Mouse (Mus musculus): ENCODE data around the gene Slain2. TPM values are rescaled to one million over a fixed set of nuclear protein-coding genes. Genes with fewer than 3 reads are reported as not detected.

Gene Slain2
- polyA plus RNA-seq, 1 experiment from 2014 or later: 25.1 TPM

GRCm38 (mm10) chr5:72948136-72948535 is 34.0 kb downstream of the Slain2 start:
- TF ChIP-seq CTCF (IDR thresholded peaks at IDR 0.05; ENCODE audit: low read depth): no peak
- DNase-seq (no peak), ATAC-seq (ENCODE audit: insufficient read depth) (no peak)
- Histone ChIP-seq H3K27me3 (ENCODE audit: insufficient read depth, low read length) (no peaks in the 10 kb centered on the region), H3K4me3 (ENCODE audit: low read depth, low read length) (no peak overlapping the region), H3K9ac (no peak overlapping the region), H3K4me1 (ENCODE audit: insufficient read depth) (no peaks in the 10 kb centered on the region), H3K9me3 (ENCODE audit: low read depth, low read length) (no peaks in the 10 kb centered on the region), H3K36me3 (ENCODE audit: insufficient read depth) (peaks cover 12% of the 10 kb centered on the region; the same call in 1 of the 2 replicates), H3K4me2 (no peak overlapping the region), H3K27ac (ENCODE audit: low read depth) (no peak overlapping the region)
- 70% methylated on average over 1 of the region's 1 CpGs for WGBS

GRCm38 (mm10) chr5:72950252-72950651 is 36.1 kb downstream of the Slain2 start:
- no peak for TF ChIP-seq CTCF (IDR thresholded peaks at IDR 0.05; ENCODE audit: low read depth)
- Histone ChIP-seq H3K27ac (ENCODE audit: low read depth) (no peak overlapping the region), H3K36me3 (ENCODE audit: insufficient read depth) (peaks cover 12% of the 10 kb centered on the region; the same call in 1 of the 2 replicates), H3K27me3 (ENCODE audit: insufficient read depth, low read length) (no peaks in the 10 kb centered on the region), H3K4me3 (ENCODE audit: low read depth, low read length) (no peak overlapping the region), H3K4me2 (no peak overlapping the region), H3K9ac (no peak overlapping the region), H3K4me1 (ENCODE audit: insufficient read depth) (no peaks in the 10 kb centered on the region), H3K9me3 (ENCODE audit: low read depth, low read length) (no peaks in the 10 kb centered on the region)
- DNase-seq: no peak
- no peak for ATAC-seq (ENCODE audit: insufficient read depth)
- WGBS: 89% methylated on average over 2 of the region's 2 CpGs

GRCm38 (mm10) chr5:72953996-72954604 is 40.0 kb downstream of the Slain2 start:
- H3K4me3 ChIP-seq (ENCODE audit: low read depth, low read length): no peak overlapping the region
- H3K4me2 ChIP-seq: no peak overlapping the region
- DNase-seq: peak; percentile 32
- no peak for TF ChIP-seq CTCF (IDR thresholded peaks at IDR 0.05; ENCODE audit: low read depth)
- H3K36me3 ChIP-seq (ENCODE audit: insufficient read depth): peaks cover 21% of the 10 kb centered on the region
- H3K4me1 ChIP-seq (ENCODE audit: insufficient read depth): no peaks in the 10 kb centered on the region
- no peak overlapping the region for H3K27ac ChIP-seq (ENCODE audit: low read depth)
- H3K27me3 ChIP-seq (ENCODE audit: insufficient read depth, low read length): no peaks in the 10 kb centered on the region
- 63% methylated on average over 3 of the region's 3 CpGs for WGBS
- no peak for ATAC-seq (ENCODE audit: insufficient read depth)
- no peak overlapping the region for H3K9ac ChIP-seq
- H3K9me3 ChIP-seq (ENCODE audit: low read depth, low read length): no peaks in the 10 kb centered on the region

- DNase-seq: no peak
- Histone ChIP-seq H3K36me3 (ENCODE audit: insufficient read depth) (peaks cover 26% of the 10 kb centered on the region), H3K9me3 (ENCODE audit: low read depth, low read length) (no peaks in the 10 kb centered on the region), H3K4me1 (ENCODE audit: insufficient read depth) (no peaks in the 10 kb centered on the region), H3K4me2 (no peak overlapping the region), H3K27me3 (ENCODE audit: insufficient read depth, low read length) (no peaks in the 10 kb centered on the region), H3K27ac (ENCODE audit: low read depth) (no peak overlapping the region), H3K9ac (no peak overlapping the region), H3K4me3 (ENCODE audit: low read depth, low read length) (no peak overlapping the region)
- no peak for ATAC-seq (ENCODE audit: insufficient read depth)
- 90% methylated on average over 17 of the region's 17 CpGs for WGBS
- TF ChIP-seq CTCF (IDR thresholded peaks at IDR 0.05; ENCODE audit: low read depth): no peak
Observed at GRCm38 (mm10) chr5:72957281-72957680, 43.2 kb downstream of the Slain2 start.

- Histone ChIP-seq H3K4me1 (ENCODE audit: insufficient read depth) (no peaks in the 10 kb centered on the region), H3K9ac (no peak overlapping the region), H3K4me3 (ENCODE audit: low read depth, low read length) (no peak overlapping the region), H3K4me2 (no peak overlapping the region), H3K36me3 (ENCODE audit: insufficient read depth) (peaks cover 30% of the 10 kb centered on the region), H3K27me3 (ENCODE audit: insufficient read depth, low read length) (no peaks in the 10 kb centered on the region), H3K27ac (ENCODE audit: low read depth) (no peak overlapping the region), H3K9me3 (ENCODE audit: low read depth, low read length) (no peaks in the 10 kb centered on the region)
- no peak for TF ChIP-seq CTCF (IDR thresholded peaks at IDR 0.05; ENCODE audit: low read depth)
- DNase-seq: peak; percentile 11
- 61% methylated on average over 6 of the region's 6 CpGs for WGBS
- ATAC-seq (ENCODE audit: insufficient read depth): no peak
Observed at GRCm38 (mm10) chr5:72960096-72960495, 46.0 kb downstream of the Slain2 start.

- H3K9ac ChIP-seq: no peak overlapping the region
- 76% methylated on average over 3 of the region's 3 CpGs for WGBS
- H3K4me1 ChIP-seq (ENCODE audit: insufficient read depth): no peaks in the 10 kb centered on the region
- no peaks in the 10 kb centered on the region for H3K9me3 ChIP-seq (ENCODE audit: low read depth, low read length)
- no peaks in the 10 kb centered on the region for H3K27me3 ChIP-seq (ENCODE audit: insufficient read depth, low read length)
- no peak overlapping the region for H3K27ac ChIP-seq (ENCODE audit: low read depth)
- H3K4me3 ChIP-seq (ENCODE audit: low read depth, low read length): no peak overlapping the region
- no peak overlapping the region for H3K4me2 ChIP-seq
- DNase-seq (no peak), ATAC-seq (ENCODE audit: insufficient read depth) (no peak)
- TF ChIP-seq CTCF (IDR thresholded peaks at IDR 0.05; ENCODE audit: low read depth): no peak
- peaks cover 10% of the 10 kb centered on the region; the same call in 1 of the 2 replicates for H3K36me3 ChIP-seq (ENCODE audit: insufficient read depth)
Observed at GRCm38 (mm10) chr5:72965706-72966105, 51.6 kb downstream of the Slain2 start.

- Histone ChIP-seq H3K27me3 (ENCODE audit: insufficient read depth, low read length) (no peaks in the 10 kb centered on the region), H3K9me3 (ENCODE audit: low read depth, low read length) (no peaks in the 10 kb centered on the region), H3K4me3 (ENCODE audit: low read depth, low read length) (no peak overlapping the region), H3K9ac (no peak overlapping the region), H3K4me2 (no peak overlapping the region), H3K27ac (ENCODE audit: low read depth) (no peak overlapping the region), H3K36me3 (ENCODE audit: insufficient read depth) (peaks cover 44% of the 10 kb centered on the region; the same call in 1 of the 2 replicates), H3K4me1 (ENCODE audit: insufficient read depth) (no peaks in the 10 kb centered on the region)
- DNase-seq (no peak), ATAC-seq (ENCODE audit: insufficient read depth) (no peak)
- no peak for TF ChIP-seq CTCF (IDR thresholded peaks at IDR 0.05; ENCODE audit: low read depth)
- whole genome bisulfite sequencing: 73% methylated on average over 4 of the region's 4 CpGs
Observed at GRCm38 (mm10) chr5:72972435-72972834, 58.3 kb downstream of the Slain2 start.
